Mouse (Mus musculus): Measurements from ENCODE around the gene Grm7.

DNA sequence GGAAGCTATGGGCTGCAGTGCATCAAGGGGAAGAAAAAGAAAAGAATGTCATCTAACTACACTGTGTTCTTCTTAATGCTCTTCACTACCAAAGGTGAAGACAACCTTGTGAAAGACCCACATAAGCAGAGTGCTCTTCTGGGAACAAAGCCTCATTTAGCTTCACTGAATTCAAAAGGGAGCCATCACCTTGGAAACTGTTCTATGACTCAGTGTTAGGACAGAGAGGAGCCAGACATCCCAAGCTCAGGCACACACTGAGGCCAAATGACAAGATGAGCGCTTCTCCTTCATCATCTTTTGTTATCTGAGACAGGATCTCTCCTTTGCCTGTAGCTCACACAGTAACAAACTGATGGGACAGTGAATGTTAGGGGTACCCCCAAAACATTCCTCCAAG, 45.6 kb downstream of the Grm7 start:
- TF ChIP-seq POLR2A (IDR thresholded peaks at IDR 0.05; ENCODE audit: control insufficient read depth, extremely low read depth, insufficient read depth, low read length, poor library complexity) (no peak), CTCF (IDR thresholded peaks at IDR 0.05; ENCODE audit: borderline replicate concordance, control insufficient read depth, extremely low read depth, insufficient read depth, low read length, poor library complexity) (no peak)
